Mouse (Mus musculus) forebrain, embryonic 11.5 days (tissue): ENCODE measurements at regions not wholly inside any gene's neighbourhood (a gene's known extent, or its start where the extent isn't known, plus 50 kb on each side); places are given as distances from the start of the nearest gene placed in this dataset.
A peak's percentile ranks its signal among the peaks of the same experiment; 100 is the strongest.

Experiments used
- ATAC-seq: fragments of 200-750 bp; cut with Nextera tagmentation; replicated peaks from 2 replicates; pipeline ENCODE4 v1.8.0; 2017; ENCODE audit warnings: moderate TSS enrichment; ENCODE audit not compliant: low FRiP score
- DNase-seq: peaks from one replicate; pipeline ENCODE4 v3.0.0-alpha.2; 2017; ENCODE audit warnings: low spot score
- H3K27ac ChIP-seq: fragments of 300-500 bp; sonication (generic); 2 replicates; pipeline ENCODE4 v1.5.1; 2014; ENCODE audit warnings: low read depth, low read length
- H3K27me3 ChIP-seq: fragments of 300-500 bp; sonication (generic); 2 replicates; pipeline ENCODE4 v1.6.1; 2014; ENCODE audit warnings: mild to moderate bottlenecking, low read length, mixed read lengths; ENCODE audit not compliant: control insufficient read depth, insufficient read depth
- H3K36me3 ChIP-seq: fragments of 300-500 bp; sonication (generic); 2 replicates; pipeline ENCODE4 v1.6.1; 2014; ENCODE audit warnings: mild to moderate bottlenecking, low read length, moderate library complexity, mixed read lengths; ENCODE audit not compliant: control insufficient read depth, insufficient read depth
- H3K4me1 ChIP-seq: fragments of 300-500 bp; sonication (generic); replicated peaks from 2 replicates; pipeline ENCODE4 v1.6.1; 2014; ENCODE audit warnings: low read length, mixed read lengths; ENCODE audit not compliant: control insufficient read depth, insufficient read depth
- H3K4me2 ChIP-seq: fragments of 300-500 bp; sonication (generic); 2 replicates; pipeline ENCODE4 v1.6.1; 2014; ENCODE audit warnings: low read depth, mild to moderate bottlenecking, low read length, moderate library complexity, mixed read lengths; ENCODE audit not compliant: severe bottlenecking
- H3K4me3 ChIP-seq: fragments of 300-500 bp; sonication (generic); 2 replicates; pipeline ENCODE4 v1.5.1; 2014; ENCODE audit warnings: low read depth, low read length
- H3K9ac ChIP-seq: fragments of 300-500 bp; sonication (generic); 2 replicates; pipeline ENCODE4 v1.6.1; 2014; ENCODE audit warnings: low read length
- H3K9me3 ChIP-seq: fragments of 300-500 bp; sonication (generic); 2 replicates; pipeline ENCODE4 v1.6.1; 2016; ENCODE audit warnings: low read length, mixed read lengths; ENCODE audit not compliant: control insufficient read depth
- WGBS: fragments of 180-500 bp; shearing (Covaris S2); extraction: QIAGEN DNeasy Blood & Tissue Kit; methylation state at CpG from one replicate; pipeline ENCODE4 v1.1.7; 2014; 5-methylcytosine and 5-hydroxymethylcytosine counted together

DNA sequence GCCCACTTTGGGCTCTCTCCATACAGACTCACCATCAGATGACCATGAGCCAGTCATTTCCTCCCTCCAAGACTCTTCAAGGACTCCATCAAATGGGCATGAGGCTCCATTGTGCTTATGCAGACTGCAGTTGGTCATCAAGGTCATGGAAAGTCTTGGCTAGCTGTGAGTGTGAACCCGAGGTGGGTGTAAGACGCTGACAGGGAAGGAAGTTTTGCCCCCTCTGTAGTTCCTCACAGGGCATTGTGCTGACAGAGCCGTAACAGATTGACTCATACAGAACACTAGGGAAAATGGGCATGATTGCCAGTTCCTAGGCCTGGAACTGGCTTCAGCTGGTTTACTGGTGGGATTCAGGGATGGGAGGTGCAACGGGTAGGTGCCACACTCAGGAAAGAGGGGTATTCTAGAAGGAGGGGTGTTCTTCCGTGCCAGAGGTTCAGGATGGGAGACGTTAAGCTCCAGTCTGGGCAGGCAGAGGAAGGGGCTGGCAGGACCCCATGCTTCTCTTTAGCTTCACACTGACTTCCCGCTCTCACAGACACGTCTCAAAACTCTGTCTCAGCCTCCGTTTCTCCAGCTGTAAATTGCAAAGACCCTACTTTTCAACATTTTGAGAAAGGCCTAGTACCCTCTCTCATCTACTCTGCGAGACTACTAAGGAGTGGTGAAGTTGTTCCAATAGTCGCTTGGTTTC, 228.4 kb upstream of the Tprg start:
- Histone ChIP-seq H3K4me2 (peak overlapping the region; percentile 64), H3K4me3 (peak overlapping the region; percentile 55), H3K27ac (peak overlapping the region; percentile 97), H3K27me3 (no peaks in the 10 kb centered on the region; the same call in 1 of the 2 replicates), H3K9me3 (no peaks in the 10 kb centered on the region), H3K4me1 (peaks cover 13% of the 10 kb centered on the region), H3K36me3 (no peaks in the 10 kb centered on the region), H3K9ac (peak overlapping the region; percentile 76; the same call in 1 of the 2 replicates)
- ATAC-seq (peak; percentile 4; the same call in 1 of the 2 replicates), DNase-seq (peak; percentile 59)
- 24% methylated on average over 11 of the region's 11 CpGs for WGBS

DNA sequence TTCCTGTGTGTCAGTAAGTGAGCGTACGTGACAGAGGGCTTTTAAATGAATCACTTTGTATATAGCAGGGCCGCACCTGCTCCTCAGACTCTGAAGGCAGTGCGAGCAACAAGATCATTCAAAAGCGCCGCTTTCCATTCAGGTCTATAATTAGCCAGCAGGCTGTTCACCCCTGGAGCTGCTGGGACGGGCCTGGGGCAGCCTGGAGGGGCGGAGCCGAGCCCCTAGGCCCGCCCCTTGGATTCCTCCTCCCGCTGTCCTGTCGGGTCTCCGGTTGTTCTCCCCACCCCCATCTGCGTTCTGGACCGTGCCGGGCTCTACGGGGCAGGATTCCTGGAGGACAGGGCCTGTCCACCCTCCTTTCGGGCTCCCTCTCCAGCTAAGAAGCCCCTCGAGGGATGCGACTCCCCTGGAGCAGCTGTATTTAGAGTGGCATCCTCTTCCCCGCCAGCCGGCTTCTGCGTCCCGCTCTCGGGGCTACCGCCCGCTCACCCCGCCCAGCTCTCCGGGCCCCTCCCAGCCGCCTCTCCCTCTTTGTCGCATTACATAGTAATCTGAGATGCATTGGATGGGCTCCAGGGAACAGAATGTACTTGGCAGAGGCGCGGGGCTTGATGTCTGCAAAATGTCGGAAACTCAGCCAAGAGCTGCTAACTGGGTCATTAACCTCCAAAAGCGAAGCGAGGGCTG, 227.7 kb upstream of the Tprg start:
- Histone ChIP-seq H3K9ac (peak overlapping the region; percentile 76), H3K27me3 (no peaks in the 10 kb centered on the region; the same call in 1 of the 2 replicates), H3K9me3 (no peaks in the 10 kb centered on the region), H3K36me3 (no peaks in the 10 kb centered on the region), H3K27ac (peak overlapping the region; percentile 97), H3K4me3 (peak overlapping the region; percentile 55), H3K4me1 (peaks cover 13% of the 10 kb centered on the region), H3K4me2 (peak overlapping the region; percentile 64)
- under 1% methylated on average over 36 of the region's 36 CpGs for WGBS
- ATAC-seq (peak; percentile 97), DNase-seq (peak; percentile 93)

DNA sequence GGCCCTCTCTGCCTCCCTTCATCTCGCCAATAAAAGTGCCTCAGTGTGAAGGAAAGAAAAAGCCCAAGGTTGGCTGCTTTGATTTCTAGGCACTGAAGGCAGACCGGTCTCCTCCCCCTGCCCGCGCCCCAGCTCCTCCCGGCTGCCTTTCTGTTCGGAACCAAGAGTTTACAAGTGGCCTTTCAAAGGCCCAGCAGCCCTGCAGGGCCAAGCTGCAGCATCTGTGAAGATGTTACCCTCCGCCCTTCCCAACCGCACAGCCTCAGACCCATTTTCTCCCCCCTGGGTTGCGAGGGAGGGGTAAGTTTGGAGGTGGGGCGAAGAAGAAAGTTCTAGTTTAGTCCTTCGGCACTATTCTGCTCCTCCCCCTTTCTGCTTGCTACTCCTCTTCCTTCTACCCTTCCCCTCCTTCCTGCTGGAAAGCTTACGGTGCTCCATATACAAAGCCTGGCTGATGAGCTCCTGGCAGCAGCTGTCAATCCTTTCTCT, 227.1 kb upstream of the Tprg start:
- DNase-seq, result peak; percentile 85
- under 1% methylated on average over 12 of the region's 12 CpGs for WGBS

DNA sequence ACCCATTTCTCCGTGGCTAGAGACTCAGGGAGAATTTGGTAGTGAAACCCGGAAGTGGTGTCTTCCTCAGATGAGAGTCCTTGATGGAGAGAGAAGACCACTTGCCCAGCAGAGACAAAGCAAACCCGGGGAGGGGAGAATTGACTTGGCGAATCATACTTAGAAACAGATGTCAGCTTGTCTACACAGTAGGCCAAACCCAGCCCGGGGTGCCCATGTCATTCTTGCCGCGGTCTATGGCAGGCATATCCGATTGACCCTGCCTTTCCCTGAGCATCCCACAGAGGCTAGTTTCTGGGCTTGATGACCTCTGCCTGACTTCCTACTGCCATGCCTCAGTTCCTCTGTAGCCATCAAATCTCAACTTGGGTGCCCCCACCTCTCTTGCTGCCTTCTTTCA, 226.4 kb upstream of the Tprg start:
- no peaks in the 10 kb centered on the region; the same call in 1 of the 2 replicates for H3K27me3 ChIP-seq
- no peak for DNase-seq
- peaks cover 13% of the 10 kb centered on the region for H3K4me1 ChIP-seq
- 79% methylated on average over 8 of the region's 8 CpGs for WGBS
- no peak for ATAC-seq
- H3K9me3 ChIP-seq, result no peaks in the 10 kb centered on the region
- peak overlapping the region; percentile 64; the same call in 1 of the 2 replicates for H3K4me2 ChIP-seq
- peak overlapping the region; percentile 76 for H3K9ac ChIP-seq
- peak overlapping the region; percentile 97 for H3K27ac ChIP-seq
- no peak overlapping the region for H3K4me3 ChIP-seq
- no peaks in the 10 kb centered on the region for H3K36me3 ChIP-seq

More for the DNA sequence above, 227.1 kb upstream of the Tprg start:
- Histone ChIP-seq H3K36me3 (no peaks in the 10 kb centered on the region), H3K9ac (peak overlapping the region; percentile 76), H3K27ac (peak overlapping the region; percentile 97), H3K9me3 (no peaks in the 10 kb centered on the region), H3K4me1 (peaks cover 13% of the 10 kb centered on the region), H3K4me3 (peak overlapping the region; percentile 55), H3K4me2 (peak overlapping the region; percentile 64), H3K27me3 (no peaks in the 10 kb centered on the region; the same call in 1 of the 2 replicates)
- peak; percentile 52 for ATAC-seq

DNA sequence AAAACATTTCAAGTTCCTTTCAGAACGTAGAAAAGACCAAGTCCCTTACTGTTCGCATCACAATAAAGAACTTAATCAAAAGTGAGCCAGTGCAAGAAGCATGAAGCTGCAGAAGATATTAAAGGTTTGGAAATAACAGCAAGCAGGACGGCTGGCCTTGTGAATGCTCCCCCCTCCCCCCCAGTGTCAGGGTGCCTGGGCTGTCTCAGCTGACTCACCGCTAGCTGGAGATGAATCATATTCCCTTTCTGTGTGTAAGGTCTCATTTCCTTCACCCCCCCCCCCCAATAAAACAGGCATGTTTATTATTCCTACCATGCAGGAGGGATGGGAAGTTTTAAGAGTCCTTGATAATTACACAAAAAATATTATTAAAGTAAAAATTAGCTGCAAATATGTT, 225.0 kb upstream of the Tprg start:
- H3K27ac ChIP-seq, result no peak overlapping the region
- no peaks in the 10 kb centered on the region; the same call in 1 of the 2 replicates for H3K27me3 ChIP-seq
- H3K4me3 ChIP-seq, result no peak overlapping the region
- no peak overlapping the region for H3K9ac ChIP-seq
- 88% methylated on average over 4 of the region's 4 CpGs for WGBS
- no peak overlapping the region for H3K4me2 ChIP-seq
- ATAC-seq, result no peak
- DNase-seq, result no peak
- no peaks in the 10 kb centered on the region for H3K36me3 ChIP-seq
- H3K4me1 ChIP-seq, result peaks cover 13% of the 10 kb centered on the region
- H3K9me3 ChIP-seq, result no peaks in the 10 kb centered on the region

DNA sequence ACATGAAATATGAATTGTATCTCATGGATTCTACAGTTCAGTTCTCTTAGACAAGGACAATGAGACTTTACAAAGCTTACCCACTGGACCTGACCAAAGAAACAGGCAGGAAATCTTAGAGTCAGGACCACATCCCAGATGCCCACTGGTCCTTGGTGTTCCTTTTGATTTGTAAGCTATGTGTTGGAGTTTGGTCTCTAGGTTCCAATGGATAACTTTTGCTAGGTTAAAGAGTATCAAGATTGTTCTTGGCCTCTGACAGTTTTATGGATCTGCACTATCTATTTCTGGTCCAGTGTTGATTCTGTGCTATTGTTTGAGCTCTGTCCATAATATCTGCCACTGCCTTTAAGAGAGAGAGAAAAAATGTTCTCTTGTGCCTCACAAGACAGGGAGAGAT, 222.6 kb upstream of the Tprg start:
- Histone ChIP-seq H3K4me1 (peaks cover 5% of the 10 kb centered on the region; the same call in 1 of the 2 replicates), H3K4me2 (no peak overlapping the region), H3K9me3 (no peaks in the 10 kb centered on the region), H3K27me3 (no peaks in the 10 kb centered on the region), H3K4me3 (no peak overlapping the region), H3K9ac (no peak overlapping the region), H3K36me3 (no peaks in the 10 kb centered on the region), H3K27ac (no peak overlapping the region)
- no peak for ATAC-seq
- no peak for DNase-seq

DNA sequence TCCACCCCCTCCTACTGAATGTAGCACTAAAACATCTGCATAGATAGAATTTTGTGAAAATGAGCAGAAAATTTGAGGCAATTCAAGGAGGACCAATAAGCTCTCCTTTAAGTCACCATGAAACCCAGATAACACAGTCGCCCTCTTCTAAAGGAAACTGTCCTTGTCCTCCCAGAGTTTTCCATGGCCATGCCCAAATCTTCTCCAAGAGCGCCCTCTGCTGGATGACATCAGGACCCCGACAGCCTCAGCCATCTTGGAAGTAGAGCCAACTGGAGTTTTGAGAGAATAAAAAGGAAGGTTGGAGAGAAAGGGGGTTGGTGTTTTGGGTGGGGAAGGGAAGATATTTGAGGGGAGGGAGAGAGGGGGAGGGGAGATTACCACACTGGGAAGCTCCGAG, 222.1 kb upstream of the Tprg start:
- Histone ChIP-seq H3K9ac (no peak overlapping the region), H3K27me3 (no peaks in the 10 kb centered on the region), H3K36me3 (no peaks in the 10 kb centered on the region), H3K9me3 (no peaks in the 10 kb centered on the region), H3K4me2 (no peak overlapping the region), H3K27ac (no peak overlapping the region), H3K4me3 (no peak overlapping the region), H3K4me1 (peaks cover 5% of the 10 kb centered on the region; the same call in 1 of the 2 replicates)
- WGBS, result 17% methylated on average over 4 of the region's 4 CpGs
- ATAC-seq (peak; percentile 48), DNase-seq (peak; percentile 88)

DNA sequence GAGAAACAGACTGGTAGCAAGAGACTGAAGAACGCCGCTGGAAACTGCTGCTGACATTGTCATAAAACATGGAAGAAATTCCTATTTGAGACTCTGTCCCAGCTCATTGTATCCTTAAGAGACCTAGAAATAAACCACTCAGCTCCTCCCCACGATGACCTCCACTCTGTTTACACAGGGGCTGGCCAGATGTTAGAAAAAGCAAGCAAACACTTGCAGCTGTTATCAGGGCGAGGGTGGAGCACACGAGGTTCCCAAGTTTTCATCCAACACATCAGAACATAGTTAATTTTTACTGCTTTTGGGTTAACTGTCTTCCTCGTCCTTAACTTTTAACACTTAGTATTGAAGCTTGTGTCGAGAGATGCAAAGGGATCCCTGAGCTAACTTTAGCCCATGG, 219.8 kb upstream of the Tprg start:
- no peaks in the 10 kb centered on the region for H3K9me3 ChIP-seq
- no peaks in the 10 kb centered on the region for H3K4me1 ChIP-seq
- no peak overlapping the region for H3K9ac ChIP-seq
- no peak for ATAC-seq
- H3K4me3 ChIP-seq, result no peak overlapping the region
- H3K36me3 ChIP-seq, result no peaks in the 10 kb centered on the region
- no peak overlapping the region for H3K27ac ChIP-seq
- WGBS, result 80% methylated on average over 7 of the region's 7 CpGs
- no peak overlapping the region for H3K4me2 ChIP-seq
- H3K27me3 ChIP-seq, result no peaks in the 10 kb centered on the region
- DNase-seq, result no peak
